Mouse (Mus musculus): ENCODE data around the gene Fbln2. TPM values are rescaled to one million over a fixed set of nuclear protein-coding genes. Genes with fewer than 3 reads are reported as not detected.

Fbln2 gene
- total RNA-seq, 2 experiments from 2014 or later: 8.1 to 10.8 TPM

DNA sequence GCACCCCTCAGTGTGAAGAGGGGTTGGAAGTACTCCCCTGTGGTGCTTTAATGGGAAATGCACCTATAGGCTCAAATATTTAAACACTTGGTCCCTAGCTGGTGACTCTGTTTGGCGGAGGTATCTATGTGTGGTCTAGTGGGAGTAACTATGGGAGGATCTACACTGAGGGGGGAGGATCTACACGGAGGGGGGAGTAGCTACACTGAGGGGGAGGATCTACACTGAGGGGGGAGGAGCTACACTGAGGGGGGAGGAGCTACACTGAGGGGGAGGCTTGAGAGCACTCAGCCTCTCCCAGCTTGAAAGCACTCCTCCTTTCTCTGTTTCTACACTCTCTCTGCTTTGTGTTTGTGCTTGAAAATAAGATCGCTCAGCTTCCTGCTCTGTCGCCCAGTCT lies 67.2 kb downstream of the Fbln2 start:
- TF ChIP-seq CTCF (conservative IDR thresholded peaks at IDR 0.05): no peak
- Histone ChIP-seq H3K4me3 (no peak overlapping the region), H3K27ac (no peak overlapping the region)
- DNase-seq (ENCODE audit: low spot score in 2 of 2): no peak

DNA sequence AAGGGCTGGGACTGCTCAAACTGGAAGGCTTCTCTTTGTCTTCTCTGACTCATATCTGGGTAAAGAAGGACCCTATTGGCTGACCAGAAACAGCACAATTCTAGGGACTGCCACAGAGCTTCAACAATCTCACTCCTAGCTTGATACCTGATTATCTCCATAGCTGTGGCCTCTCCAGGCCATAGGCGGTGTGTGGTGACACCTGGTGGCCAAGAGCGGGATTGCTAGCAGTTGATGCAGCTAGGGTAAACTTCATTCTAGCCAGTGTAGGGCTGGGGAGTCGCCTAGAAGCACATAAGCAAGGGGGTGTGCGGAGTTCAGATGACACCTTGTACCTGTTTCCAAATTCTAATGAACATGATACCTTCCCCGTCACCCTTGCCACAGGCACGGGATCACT lies 69.0 kb downstream of the Fbln2 start:
- peak; percentile 97 for TF ChIP-seq CTCF (conservative IDR thresholded peaks at IDR 0.05)
- peak; percentile 90 to 99 for DNase-seq (ENCODE audit: low spot score in 2 of 2)

DNA sequence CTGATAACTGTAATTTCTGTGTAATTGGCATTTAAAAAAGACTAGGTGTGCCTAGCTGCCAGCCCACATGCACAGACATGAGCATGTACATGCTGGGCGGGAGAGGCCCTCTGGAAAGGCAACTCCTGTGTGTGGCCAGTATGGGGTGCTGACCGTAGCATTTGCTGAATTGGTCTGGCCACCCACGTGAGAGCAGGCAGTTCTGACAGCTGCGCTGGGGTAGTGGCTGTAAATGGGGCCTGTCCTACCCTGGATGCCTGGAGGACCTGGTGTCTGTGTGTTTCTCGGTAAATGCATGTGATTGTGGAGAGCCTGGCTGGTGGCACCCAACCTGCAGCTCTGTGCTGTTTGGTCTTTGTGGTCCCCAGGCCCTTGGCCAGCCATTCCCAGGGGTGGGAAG lies 69.5 kb downstream of the Fbln2 start:
- no peak for TF ChIP-seq CTCF (conservative IDR thresholded peaks at IDR 0.05)
- DNase-seq (ENCODE audit: low spot score in 2 of 2): no peak
- Histone ChIP-seq H3K27ac (no peak overlapping the region), H3K4me3 (no peak overlapping the region)

More for the DNA sequence above, 69.0 kb downstream of the Fbln2 start:
- Histone ChIP-seq H3K4me3 (no peak overlapping the region), H3K27ac (no peak overlapping the region)

DNA sequence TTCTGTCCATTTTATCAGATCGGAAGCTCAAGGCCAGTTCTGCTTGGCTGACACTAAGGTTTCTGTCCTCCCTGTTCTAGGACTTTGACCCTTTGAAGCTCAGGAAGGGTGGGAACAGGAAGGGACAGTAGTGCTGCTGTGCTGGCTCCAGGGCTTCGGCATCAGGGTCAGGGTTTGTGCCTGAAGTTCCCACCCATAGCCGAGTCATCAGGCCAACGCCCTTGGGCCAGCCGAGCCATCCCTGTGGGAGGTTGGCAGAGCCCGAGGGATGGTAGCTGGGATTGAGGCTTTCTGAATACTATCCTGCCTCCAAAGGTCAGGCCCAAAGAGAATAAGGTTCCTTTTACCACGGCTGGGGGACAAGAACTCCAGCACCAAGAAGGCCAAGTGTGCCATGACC lies 70.8 kb downstream of the Fbln2 start:
- Histone ChIP-seq H3K4me3 (no peak overlapping the region), H3K27ac (no peak overlapping the region)
- TF ChIP-seq CTCF (conservative IDR thresholded peaks at IDR 0.05): no peak
- DNase-seq (ENCODE audit: low spot score in 2 of 2): no peak

DNA sequence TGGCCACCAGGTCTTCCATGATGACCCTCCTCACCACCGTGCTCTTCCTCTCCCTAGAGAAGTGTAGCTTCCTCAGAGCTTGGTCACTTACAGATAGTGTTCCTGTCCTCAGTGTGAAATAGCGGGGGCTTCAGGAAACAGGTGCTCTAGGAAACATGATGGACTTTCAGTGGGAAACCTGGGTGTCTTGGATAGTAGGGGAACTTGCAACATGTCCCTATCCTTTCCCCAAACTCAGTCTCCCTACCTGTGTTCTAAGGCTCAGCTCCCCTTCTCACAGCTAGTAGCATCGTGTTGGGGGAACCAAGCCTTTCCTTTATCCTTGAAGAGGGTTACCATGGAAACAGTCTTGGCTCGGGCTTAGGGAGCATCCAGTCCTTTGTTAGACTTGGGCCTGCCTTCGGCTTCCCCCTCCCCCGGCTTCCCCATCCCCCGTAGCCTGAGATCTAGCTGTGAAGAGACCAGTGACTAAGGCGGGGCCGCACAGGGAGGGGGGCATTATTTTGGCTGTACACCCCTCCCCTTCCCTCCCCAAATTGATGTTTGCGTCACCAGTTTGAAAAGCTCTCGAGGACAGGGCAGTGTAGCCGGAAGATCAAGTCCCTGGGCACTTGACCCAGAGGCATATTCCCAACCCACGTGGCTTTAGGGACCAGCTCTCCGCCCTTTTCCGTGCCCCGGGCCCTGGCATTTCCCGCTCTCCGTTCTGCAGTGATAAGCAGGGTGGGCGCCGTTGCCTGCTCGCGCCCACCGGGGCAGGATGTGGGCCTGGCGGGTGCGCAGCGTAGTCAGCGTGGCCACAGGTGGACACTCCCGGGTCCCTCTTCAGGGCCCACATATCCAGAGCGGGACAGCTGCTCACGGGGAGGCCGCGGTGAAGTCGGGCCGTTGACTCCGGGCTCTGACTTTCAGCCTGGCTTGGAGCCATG lies 72.5 kb downstream of the Fbln2 start:
- peak overlapping the region; percentile 72 for H3K27ac ChIP-seq
- H3K4me3 ChIP-seq: peak overlapping the region; percentile 37
- peak; percentile 37 to 60 for DNase-seq (ENCODE audit: low spot score in 2 of 2)
- TF ChIP-seq CTCF (conservative IDR thresholded peaks at IDR 0.05): no peak

DNA sequence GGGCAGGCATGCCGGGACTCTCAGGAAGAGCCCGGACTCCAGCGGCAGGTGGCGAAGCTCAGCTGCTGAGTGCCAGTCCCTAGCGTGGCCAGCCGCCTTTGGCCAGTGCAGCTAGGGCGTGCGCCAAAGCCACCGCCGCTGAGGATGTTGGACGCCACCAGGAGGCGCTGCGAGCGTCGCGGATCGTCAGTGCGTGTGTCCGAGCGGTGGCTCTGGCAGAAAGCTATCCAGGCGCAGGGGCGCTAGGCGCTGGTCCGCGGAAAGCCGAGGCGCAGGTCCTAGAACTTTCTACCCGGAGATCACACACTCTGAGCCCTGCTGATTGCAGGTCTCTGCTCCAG lies 73.2 kb downstream of the Fbln2 start:
- peak overlapping the region; percentile 72 for H3K27ac ChIP-seq
- DNase-seq (ENCODE audit: low spot score in 2 of 2): peak; percentile 64 to 84
- H3K4me3 ChIP-seq: peak overlapping the region; percentile 37
- peak; percentile 94 for TF ChIP-seq CTCF (conservative IDR thresholded peaks at IDR 0.05)

DNA sequence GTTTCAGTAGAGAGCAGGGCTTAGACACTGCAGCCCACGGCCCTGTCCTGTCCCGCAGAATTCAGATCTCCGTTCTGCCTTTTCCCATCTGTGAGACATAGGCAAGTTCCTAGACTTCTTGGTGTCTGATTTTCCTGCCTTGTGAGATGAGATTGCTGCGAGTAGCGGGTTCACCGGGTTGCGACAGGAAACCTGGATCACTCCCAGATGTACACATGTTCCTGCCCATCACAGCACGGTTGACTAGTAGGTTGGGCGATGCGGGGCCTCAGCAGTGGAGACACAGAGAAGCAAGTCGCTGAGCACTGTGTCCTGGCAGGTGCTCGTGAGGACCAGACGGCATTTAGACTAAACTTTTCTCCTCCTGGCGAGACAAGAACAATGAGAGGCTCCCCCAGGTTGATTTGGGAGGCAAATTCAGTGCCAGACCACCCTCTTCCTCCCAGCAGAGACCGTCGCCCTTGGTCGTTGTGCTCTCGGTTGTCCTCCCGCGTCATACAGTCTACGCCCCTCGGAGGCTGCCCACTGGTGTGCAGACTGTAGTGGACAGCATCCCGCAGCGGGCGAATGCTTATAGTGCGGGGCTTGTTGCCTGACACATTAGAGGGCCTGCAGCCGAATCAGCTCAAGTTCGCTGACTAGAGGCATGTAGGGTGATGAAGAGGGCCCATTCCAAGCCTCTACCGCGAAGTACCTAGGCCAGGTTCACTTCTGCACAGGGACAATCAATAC lies 73.7 kb downstream of the Fbln2 start:
- no peak for TF ChIP-seq CTCF (conservative IDR thresholded peaks at IDR 0.05)
- Histone ChIP-seq H3K27ac (peak overlapping the region; percentile 72; the same call in 1 of the 2 replicates), H3K4me3 (peak overlapping the region; percentile 37)
- DNase-seq (ENCODE audit: low spot score in 2 of 2): no peak

DNA sequence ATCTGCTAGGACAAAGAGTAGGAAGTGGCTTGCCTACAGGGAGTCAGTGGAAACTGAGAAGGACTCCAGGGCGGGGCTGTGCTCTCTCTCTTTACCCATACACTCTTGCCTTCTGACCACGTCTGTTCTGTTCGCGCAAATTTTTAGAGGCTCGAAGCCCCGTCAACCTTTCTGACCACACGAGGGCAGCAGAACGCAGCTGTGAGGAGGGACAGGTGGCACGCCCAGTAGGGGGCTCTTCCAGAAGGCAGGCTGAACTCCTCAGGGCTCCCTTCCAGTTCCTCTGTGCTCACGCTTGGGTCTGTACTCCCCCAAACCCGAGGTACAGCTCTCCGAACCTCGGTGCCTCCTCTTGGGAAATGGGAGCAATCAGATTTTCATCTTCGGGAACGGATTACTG lies 74.4 kb downstream of the Fbln2 start:
- peak; percentile 94 for TF ChIP-seq CTCF (conservative IDR thresholded peaks at IDR 0.05)
- peak; percentile 88 to 91 for DNase-seq (ENCODE audit: low spot score in 2 of 2)
- Histone ChIP-seq H3K27ac (no peak overlapping the region), H3K4me3 (no peak overlapping the region)

DNA sequence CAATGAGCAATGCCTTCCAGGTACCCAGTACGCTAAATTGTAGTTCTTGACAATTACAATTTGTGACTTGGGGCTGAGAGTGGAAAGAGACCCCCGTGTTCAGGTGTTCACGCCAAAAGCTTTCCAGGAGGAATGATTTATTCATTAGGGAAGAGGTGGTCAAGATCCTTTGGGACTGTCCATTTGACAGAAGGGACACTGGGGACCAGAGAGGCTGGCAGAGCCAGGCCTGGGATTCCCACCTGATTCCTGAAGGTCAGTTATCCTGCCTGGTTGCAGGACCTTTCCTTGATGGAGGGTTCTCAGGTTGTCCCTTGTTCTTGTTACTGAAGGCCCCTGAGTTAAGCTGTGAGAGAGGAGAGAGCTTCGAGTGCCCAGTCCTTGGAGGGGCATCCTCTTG lies 74.9 kb downstream of the Fbln2 start:
- no peak overlapping the region for H3K27ac ChIP-seq

DNA sequence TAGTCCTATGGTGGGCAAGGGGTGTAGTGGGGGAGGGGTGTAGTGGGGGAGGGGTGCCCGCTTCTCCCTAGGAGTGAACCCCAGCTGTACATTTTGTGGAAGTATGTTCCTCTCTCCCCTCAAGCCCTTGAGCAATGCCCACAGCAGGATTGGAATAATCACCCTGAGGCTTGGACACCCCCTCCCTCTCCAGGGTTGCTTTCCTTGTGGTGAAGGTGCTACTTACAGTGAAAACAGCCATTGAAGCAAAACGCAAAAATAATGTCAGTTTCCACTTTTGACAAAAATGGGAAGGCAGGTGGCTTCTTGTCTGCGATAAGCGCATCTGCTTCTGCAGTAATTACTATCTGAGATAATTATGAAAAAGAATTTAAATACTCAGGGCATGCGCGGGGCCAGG lies 75.4 kb downstream of the Fbln2 start:
- H3K27ac ChIP-seq: no peak overlapping the region
- no peak for TF ChIP-seq CTCF (conservative IDR thresholded peaks at IDR 0.05)
- no peak overlapping the region for H3K4me3 ChIP-seq
- DNase-seq (ENCODE audit: low spot score in 2 of 2): no peak

More for the DNA sequence above, 74.9 kb downstream of the Fbln2 start:
- no peak overlapping the region for H3K4me3 ChIP-seq
- TF ChIP-seq CTCF (conservative IDR thresholded peaks at IDR 0.05): no peak
- no peak for DNase-seq (ENCODE audit: low spot score in 2 of 2)

DNA sequence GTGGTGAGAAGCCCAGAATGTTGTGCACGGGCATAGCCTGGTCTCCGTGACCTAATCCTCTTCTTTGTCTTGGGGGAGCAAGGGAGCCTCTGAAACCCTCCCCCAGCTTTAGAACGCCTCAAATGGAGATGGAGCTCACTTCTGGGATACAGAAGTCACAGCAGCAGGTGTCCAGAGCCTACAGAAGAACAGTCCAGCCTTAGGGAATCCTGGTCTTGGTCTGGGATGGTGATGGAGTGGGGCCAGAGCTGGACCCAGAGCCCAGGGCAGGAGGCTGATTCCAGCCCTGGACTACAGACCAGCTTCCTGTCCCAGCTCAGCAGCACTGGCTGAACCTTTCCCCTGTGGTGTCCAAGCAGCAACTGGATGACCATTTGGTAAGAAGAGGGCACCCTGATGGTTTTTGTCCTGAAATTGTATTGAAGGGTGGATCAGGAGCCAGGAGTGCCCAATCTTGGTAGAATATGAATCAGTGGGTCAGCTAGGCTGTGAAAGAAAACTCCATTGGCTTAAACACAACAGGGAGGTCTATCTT lies 76.1 kb downstream of the Fbln2 start:
- no peak overlapping the region for H3K4me3 ChIP-seq
- no peak for TF ChIP-seq CTCF (conservative IDR thresholded peaks at IDR 0.05)
- DNase-seq (ENCODE audit: low spot score in 2 of 2): no peak
- H3K27ac ChIP-seq: no peak overlapping the region

DNA sequence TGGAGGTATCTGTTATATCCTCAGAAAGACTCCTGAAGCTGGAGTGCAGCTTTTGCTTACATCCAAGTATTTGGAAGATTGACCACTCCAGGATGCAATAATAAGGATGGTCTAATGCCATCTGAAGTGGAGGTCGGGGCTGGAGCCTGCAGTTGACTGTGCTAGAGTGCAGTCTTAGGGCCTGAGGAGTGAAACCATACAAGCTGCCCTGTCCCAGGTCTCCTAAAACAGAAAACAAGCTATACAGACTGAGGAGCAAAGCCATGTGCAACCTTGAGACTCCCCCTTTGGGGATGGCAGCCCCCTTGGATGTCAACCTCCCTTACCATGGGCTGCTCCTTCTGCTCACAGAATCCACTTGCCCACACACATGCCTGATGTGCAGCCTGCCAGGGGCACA lies 76.7 kb downstream of the Fbln2 start:
- DNase-seq (ENCODE audit: low spot score in 2 of 2): no peak
- no peak for TF ChIP-seq CTCF (conservative IDR thresholded peaks at IDR 0.05)
- Histone ChIP-seq H3K27ac (no peak overlapping the region), H3K4me3 (no peak overlapping the region)

DNA sequence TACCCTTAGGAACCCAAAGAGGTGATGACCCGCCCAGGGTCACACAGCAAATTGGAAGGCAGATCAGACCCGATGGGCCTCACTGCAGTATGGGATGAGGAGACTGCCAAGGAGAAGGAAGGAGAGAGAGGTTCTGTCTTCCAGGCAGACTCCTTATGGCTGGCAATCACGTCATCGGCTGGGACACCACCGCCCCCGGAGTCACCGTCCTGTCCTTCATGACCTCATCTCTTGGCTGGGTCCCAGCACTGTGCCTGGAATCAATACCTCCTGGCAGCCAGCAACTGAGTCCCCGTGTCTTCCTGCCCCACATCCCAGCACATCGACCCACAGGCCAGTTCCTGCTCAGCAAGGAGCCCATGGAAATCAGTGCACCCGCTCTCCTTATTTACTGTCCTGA lies 78.7 kb downstream of the Fbln2 start:
- no peak for TF ChIP-seq CTCF (conservative IDR thresholded peaks at IDR 0.05)
- DNase-seq (ENCODE audit: low spot score in 2 of 2): no peak
- no peak overlapping the region for H3K4me3 ChIP-seq
- no peak overlapping the region for H3K27ac ChIP-seq

Measured in layer of hippocampus, adult 2 months (tissue).